Mouse (Mus musculus): ENCODE measurements at regions not wholly inside any gene's neighbourhood (a gene's known extent, or its start where the extent isn't known, plus 50 kb on each side); places are given as distances from the start of the nearest gene placed in this dataset.

- TF ChIP-seq CTCF (IDR thresholded peaks at IDR 0.05; ENCODE audit: extremely low read depth, insufficient read depth, low read length), result no peak
- no peak for TF ChIP-seq POLR2A (IDR thresholded peaks at IDR 0.05; ENCODE audit: extremely low read depth, insufficient read depth, low read length)
- Histone ChIP-seq H3K27ac (ENCODE audit: insufficient read depth, low read length) (no peak overlapping the region), H3K4me1 (ENCODE audit: control insufficient read depth, insufficient read depth, low read length) (no peaks in the 10 kb centered on the region), H3K4me3 (ENCODE audit: insufficient read depth, low read length) (no peak overlapping the region)
These were observed 54.8 kb downstream of the Gm19935 start for GRCm38 (mm10) chr8:90762390-90762789.

DNA sequence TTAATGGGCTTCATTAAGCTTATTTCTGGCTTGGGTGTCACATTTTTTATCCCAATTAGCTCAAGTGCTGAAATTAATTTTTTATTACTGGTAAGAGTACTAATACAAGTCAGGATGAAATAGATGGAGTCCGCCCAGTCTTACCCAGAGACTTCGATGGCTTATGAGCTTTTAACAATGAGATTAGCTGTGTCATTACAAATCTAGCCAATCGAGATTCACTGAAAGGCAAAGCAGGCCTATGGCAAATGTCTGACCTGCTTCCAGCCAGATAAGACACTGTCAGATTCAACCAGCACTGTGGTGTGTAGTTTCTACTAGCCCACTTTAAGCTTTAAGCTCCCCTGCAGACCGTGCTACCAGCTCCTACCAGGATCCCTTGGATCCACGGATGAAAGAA is 55.2 kb downstream of the Gm19935 start:
- Histone ChIP-seq H3K4me1 (ENCODE audit: control insufficient read depth, insufficient read depth, low read length) (no peaks in the 10 kb centered on the region), H3K27ac (ENCODE audit: insufficient read depth, low read length) (no peak overlapping the region), H3K4me3 (ENCODE audit: insufficient read depth, low read length) (no peak overlapping the region)
- no peak for TF ChIP-seq POLR2A (IDR thresholded peaks at IDR 0.05; ENCODE audit: extremely low read depth, insufficient read depth, low read length)
- TF ChIP-seq CTCF (IDR thresholded peaks at IDR 0.05; ENCODE audit: extremely low read depth, insufficient read depth, low read length), result no peak

DNA sequence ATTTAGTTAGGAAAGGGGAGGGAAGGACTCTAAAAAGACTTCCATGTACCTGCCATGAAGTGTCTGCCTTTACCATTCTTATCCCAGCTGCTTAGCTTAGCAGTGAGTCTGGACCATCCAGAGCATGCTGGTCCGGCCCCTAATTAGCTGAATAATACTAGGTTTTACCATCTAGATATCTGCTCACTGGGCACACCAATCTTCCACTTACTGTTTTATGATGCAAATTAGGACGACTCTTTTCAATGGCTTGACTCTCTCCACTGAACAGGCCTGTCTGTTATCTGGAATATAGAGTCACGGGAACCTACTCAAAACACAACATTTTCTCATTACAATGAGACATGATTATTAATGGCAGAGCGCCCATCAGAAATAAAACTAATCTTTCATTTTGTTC is 55.7 kb downstream of the Gm19935 start:
- H3K4me1 ChIP-seq (ENCODE audit: control insufficient read depth, insufficient read depth, low read length), result no peaks in the 10 kb centered on the region
- TF ChIP-seq CTCF (IDR thresholded peaks at IDR 0.05; ENCODE audit: extremely low read depth, insufficient read depth, low read length) (no peak), POLR2A (IDR thresholded peaks at IDR 0.05; ENCODE audit: extremely low read depth, insufficient read depth, low read length) (no peak)
- H3K4me3 ChIP-seq (ENCODE audit: insufficient read depth, low read length), result no peak overlapping the region
- no peak overlapping the region for H3K27ac ChIP-seq (ENCODE audit: insufficient read depth, low read length)

DNA sequence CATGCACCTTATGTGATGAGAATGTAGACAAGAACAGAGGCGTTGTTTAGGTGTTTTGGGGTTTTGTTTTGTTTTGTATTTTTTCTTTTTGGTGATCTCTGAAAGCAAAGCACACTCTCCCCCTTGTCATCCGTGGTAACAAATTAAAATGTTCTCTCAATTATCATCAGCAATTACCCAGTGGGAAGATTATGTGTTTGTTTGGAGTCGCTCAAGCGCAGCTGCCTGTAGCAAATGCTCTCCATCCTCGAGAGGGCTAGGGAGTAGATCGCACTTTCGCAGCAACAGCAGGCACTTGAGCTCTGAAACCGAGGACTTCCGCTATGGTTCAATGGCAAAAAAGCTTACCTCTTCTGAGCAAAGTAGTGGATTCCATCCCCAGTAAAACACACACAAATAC is 57.7 kb downstream of the Gm19935 start:
- Histone ChIP-seq H3K4me1 (ENCODE audit: control insufficient read depth, insufficient read depth, low read length) (no peaks in the 10 kb centered on the region), H3K4me3 (ENCODE audit: insufficient read depth, low read length) (no peak overlapping the region), H3K27ac (ENCODE audit: insufficient read depth, low read length) (no peak overlapping the region)
- TF ChIP-seq CTCF (IDR thresholded peaks at IDR 0.05; ENCODE audit: extremely low read depth, insufficient read depth, low read length), result no peak
- TF ChIP-seq POLR2A (IDR thresholded peaks at IDR 0.05; ENCODE audit: extremely low read depth, insufficient read depth, low read length), result no peak

GRCm38 (mm10) chr8:90755020-90755419 is 62.2 kb downstream of the Gm19935 start:
- H3K4me3 ChIP-seq (ENCODE audit: insufficient read depth, low read length), result no peak overlapping the region
- H3K4me1 ChIP-seq (ENCODE audit: control insufficient read depth, insufficient read depth, low read length), result no peaks in the 10 kb centered on the region
- no peak overlapping the region for H3K27ac ChIP-seq (ENCODE audit: insufficient read depth, low read length)
- TF ChIP-seq POLR2A (IDR thresholded peaks at IDR 0.05; ENCODE audit: extremely low read depth, insufficient read depth, low read length) (no peak), CTCF (IDR thresholded peaks at IDR 0.05; ENCODE audit: extremely low read depth, insufficient read depth, low read length) (no peak)

DNA sequence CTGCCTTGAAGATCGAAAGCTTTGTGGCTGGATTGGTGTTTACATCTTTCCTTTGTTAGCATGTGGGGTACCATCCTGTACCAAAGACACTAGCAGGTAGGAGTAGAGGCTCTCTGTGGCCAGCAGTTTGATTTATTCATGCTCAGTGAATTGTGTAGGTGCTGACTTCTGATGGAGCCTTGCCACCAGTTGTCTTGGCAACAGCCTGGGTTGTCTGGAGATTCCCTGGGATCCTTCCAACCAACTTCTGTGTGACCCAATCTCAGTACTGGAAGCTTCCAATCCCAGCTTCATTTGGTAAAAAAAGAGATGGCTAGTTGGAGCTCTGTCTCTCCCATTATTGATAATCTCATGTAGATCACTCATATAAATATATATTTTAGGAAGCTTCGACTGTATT is 73.6 kb downstream of the Gm19935 start:
- Histone ChIP-seq H3K4me1 (ENCODE audit: control insufficient read depth, insufficient read depth, low read length) (no peaks in the 10 kb centered on the region), H3K4me3 (ENCODE audit: insufficient read depth, low read length) (no peak overlapping the region), H3K27ac (ENCODE audit: insufficient read depth, low read length) (no peak overlapping the region)
- TF ChIP-seq CTCF (IDR thresholded peaks at IDR 0.05; ENCODE audit: extremely low read depth, insufficient read depth, low read length), result no peak

GRCm38 (mm10) chr8:90740963-90741733 is 76.0 kb downstream of the Gm19935 start:
- TF ChIP-seq CTCF (IDR thresholded peaks at IDR 0.05; ENCODE audit: extremely low read depth, insufficient read depth, low read length) (no peak), POLR2A (IDR thresholded peaks at IDR 0.05; ENCODE audit: extremely low read depth, insufficient read depth, low read length) (no peak)
- no peak overlapping the region for H3K27ac ChIP-seq (ENCODE audit: insufficient read depth, low read length)
- no peaks in the 10 kb centered on the region for H3K4me1 ChIP-seq (ENCODE audit: control insufficient read depth, insufficient read depth, low read length)
- H3K4me3 ChIP-seq (ENCODE audit: insufficient read depth, low read length), result no peak overlapping the region

GRCm38 (mm10) chr8:90740302-90740962 is 76.8 kb downstream of the Gm19935 start:
- no peaks in the 10 kb centered on the region for H3K4me1 ChIP-seq (ENCODE audit: control insufficient read depth, insufficient read depth, low read length)
- no peak overlapping the region for H3K27ac ChIP-seq (ENCODE audit: insufficient read depth, low read length)
- H3K4me3 ChIP-seq (ENCODE audit: insufficient read depth, low read length), result no peak overlapping the region
- TF ChIP-seq POLR2A (IDR thresholded peaks at IDR 0.05; ENCODE audit: extremely low read depth, insufficient read depth, low read length) (no peak), CTCF (IDR thresholded peaks at IDR 0.05; ENCODE audit: extremely low read depth, insufficient read depth, low read length) (no peak)

GRCm38 (mm10) chr8:90728011-90728410 is 89.2 kb downstream of the Gm19935 start:
- no peaks in the 10 kb centered on the region for H3K4me1 ChIP-seq (ENCODE audit: control insufficient read depth, insufficient read depth, low read length)
- H3K27ac ChIP-seq (ENCODE audit: insufficient read depth, low read length), result no peak overlapping the region
- TF ChIP-seq POLR2A (IDR thresholded peaks at IDR 0.05; ENCODE audit: extremely low read depth, insufficient read depth, low read length), result no peak
- TF ChIP-seq CTCF (IDR thresholded peaks at IDR 0.05; ENCODE audit: extremely low read depth, insufficient read depth, low read length), result no peak
- H3K4me3 ChIP-seq (ENCODE audit: insufficient read depth, low read length), result no peak overlapping the region

- no peaks in the 10 kb centered on the region for H3K4me1 ChIP-seq (ENCODE audit: control insufficient read depth, insufficient read depth, low read length)
- H3K4me3 ChIP-seq (ENCODE audit: insufficient read depth, low read length), result no peak overlapping the region
- no peak overlapping the region for H3K27ac ChIP-seq (ENCODE audit: insufficient read depth, low read length)
- TF ChIP-seq CTCF (IDR thresholded peaks at IDR 0.05; ENCODE audit: extremely low read depth, insufficient read depth, low read length) (no peak), POLR2A (IDR thresholded peaks at IDR 0.05; ENCODE audit: extremely low read depth, insufficient read depth, low read length) (no peak)
These were observed 92.0 kb downstream of the Gm19935 start for GRCm38 (mm10) chr8:90725188-90725587.
